Mouse (Mus musculus): ENCODE data around the gene Kcnip4. TPM values are rescaled to one million over a fixed set of nuclear protein-coding genes. Genes with fewer than 3 reads are reported as not detected.

Kcnip4 gene
- polyA plus RNA-seq, 1 experiment from 2014 or later, result 21.2 TPM

- no peak for ATAC-seq (ENCODE audit: low FRiP score, low read depth)
- 70% methylated on average over 4 of the region's 4 CpGs for WGBS
- Histone ChIP-seq H3K27ac (replicated peaks) (no peak overlapping the region), H3K27me3 (no peaks in the 10 kb centered on the region), H3K4me1 (replicated peaks) (no peaks in the 10 kb centered on the region), H3K4me2 (no peak overlapping the region), H3K36me3 (no peaks in the 10 kb centered on the region), H3K9me3 (no peaks in the 10 kb centered on the region), H3K9ac (no peak overlapping the region), H3K4me3 (no peak overlapping the region)
Measured at GRCm38 (mm10) chr5:48997359-48997758, 527.3 kb downstream of the Kcnip4 start.

GRCm38 (mm10) chr5:48989145-48989659, 535.5 kb downstream of the Kcnip4 start:
- Histone ChIP-seq H3K4me3 (no peak overlapping the region), H3K4me2 (no peak overlapping the region), H3K36me3 (no peaks in the 10 kb centered on the region)

GRCm38 (mm10) chr5:48942378-48943088, 582.2 kb downstream of the Kcnip4 start:
- 83% methylated on average over 2 of the region's 2 CpGs for WGBS
- Histone ChIP-seq H3K4me2 (no peak overlapping the region), H3K4me1 (replicated peaks) (no peaks in the 10 kb centered on the region), H3K27ac (replicated peaks) (no peak overlapping the region), H3K9ac (no peak overlapping the region), H3K27me3 (no peaks in the 10 kb centered on the region), H3K9me3 (no peaks in the 10 kb centered on the region), H3K36me3 (no peaks in the 10 kb centered on the region), H3K4me3 (no peak overlapping the region)
- no peak for ATAC-seq (ENCODE audit: low FRiP score, low read depth)

More at GRCm38 (mm10) chr5:48989145-48989659, 535.5 kb downstream of the Kcnip4 start:
- WGBS, result 95% methylated on average over 1 of the region's 1 CpGs
- Histone ChIP-seq H3K4me1 (replicated peaks) (no peaks in the 10 kb centered on the region), H3K27ac (replicated peaks) (no peak overlapping the region), H3K27me3 (no peaks in the 10 kb centered on the region), H3K9me3 (no peaks in the 10 kb centered on the region), H3K9ac (no peak overlapping the region)
- no peak for ATAC-seq (ENCODE audit: low FRiP score, low read depth)

- no peaks in the 10 kb centered on the region for H3K9me3 ChIP-seq
- WGBS, result 94% methylated on average over 2 of the region's 2 CpGs
- H3K4me3 ChIP-seq, result no peak overlapping the region
- no peak overlapping the region for H3K27ac ChIP-seq (replicated peaks)
- H3K9ac ChIP-seq, result no peak overlapping the region
- H3K27me3 ChIP-seq, result no peaks in the 10 kb centered on the region
- no peaks in the 10 kb centered on the region for H3K4me1 ChIP-seq (replicated peaks)
- H3K4me2 ChIP-seq, result no peak overlapping the region
- ATAC-seq (ENCODE audit: low FRiP score, low read depth), result no peak
- H3K36me3 ChIP-seq, result no peaks in the 10 kb centered on the region
Measured at GRCm38 (mm10) chr5:48931881-48932280, 592.8 kb downstream of the Kcnip4 start.

- Histone ChIP-seq H3K4me3 (peak overlapping the region; percentile 44), H3K27me3 (no peaks in the 10 kb centered on the region), H3K9ac (peak overlapping the region; percentile 45), H3K4me2 (peak overlapping the region; percentile 84), H3K4me1 (replicated peaks) (no peaks in the 10 kb centered on the region), H3K27ac (replicated peaks) (no peak overlapping the region), H3K36me3 (no peaks in the 10 kb centered on the region), H3K9me3 (no peaks in the 10 kb centered on the region)
- 61% methylated on average over 8 of the region's 8 CpGs for WGBS
- ATAC-seq (ENCODE audit: low FRiP score, low read depth), result no peak
Measured at GRCm38 (mm10) chr5:48890216-48890615, 634.5 kb downstream of the Kcnip4 start.

- 3% methylated on average over 18 of the region's 18 CpGs for WGBS
- Histone ChIP-seq H3K27ac (replicated peaks) (0 out of 2 replicates have a peak overlapping the region, but pooled peaks have one; percentile 25), H3K36me3 (no peaks in the 10 kb centered on the region), H3K27me3 (no peaks in the 10 kb centered on the region), H3K4me1 (replicated peaks) (no peaks in the 10 kb centered on the region), H3K4me2 (peak overlapping the region; percentile 84), H3K9me3 (no peaks in the 10 kb centered on the region), H3K9ac (peak overlapping the region; percentile 45), H3K4me3 (peak overlapping the region; percentile 44)
- ATAC-seq (ENCODE audit: low FRiP score, low read depth), result peak; percentile 77
Measured at GRCm38 (mm10) chr5:48889395-48890194, 635.1 kb downstream of the Kcnip4 start.

- Histone ChIP-seq H3K9me3 (no peaks in the 10 kb centered on the region), H3K4me1 (replicated peaks) (no peaks in the 10 kb centered on the region), H3K27me3 (no peaks in the 10 kb centered on the region), H3K36me3 (no peaks in the 10 kb centered on the region), H3K4me3 (no peak overlapping the region), H3K9ac (no peak overlapping the region), H3K27ac (replicated peaks) (no peak overlapping the region), H3K4me2 (no peak overlapping the region)
- no peak for ATAC-seq (ENCODE audit: low FRiP score, low read depth)
- WGBS, result 71% methylated on average over 2 of the region's 2 CpGs
Measured at GRCm38 (mm10) chr5:48878081-48878480, 646.6 kb downstream of the Kcnip4 start.

GRCm38 (mm10) chr5:48864268-48864967, 660.3 kb downstream of the Kcnip4 start:
- 52% methylated on average over 3 of the region's 3 CpGs for WGBS
- Histone ChIP-seq H3K4me1 (replicated peaks) (no peaks in the 10 kb centered on the region), H3K27ac (replicated peaks) (no peak overlapping the region), H3K27me3 (no peaks in the 10 kb centered on the region), H3K9ac (no peak overlapping the region), H3K4me2 (no peak overlapping the region), H3K9me3 (no peaks in the 10 kb centered on the region), H3K36me3 (no peaks in the 10 kb centered on the region), H3K4me3 (no peak overlapping the region)
- ATAC-seq (ENCODE audit: low FRiP score, low read depth), result no peak

- no peak overlapping the region for H3K27ac ChIP-seq (replicated peaks)
- no peak overlapping the region for H3K4me3 ChIP-seq
- H3K4me1 ChIP-seq (replicated peaks), result no peaks in the 10 kb centered on the region
- no peaks in the 10 kb centered on the region for H3K9me3 ChIP-seq
- 27% methylated on average over 2 of the region's 2 CpGs for WGBS
- ATAC-seq (ENCODE audit: low FRiP score, low read depth), result no peak
- no peak overlapping the region for H3K4me2 ChIP-seq
- H3K27me3 ChIP-seq, result no peaks in the 10 kb centered on the region
- no peaks in the 10 kb centered on the region for H3K36me3 ChIP-seq
- no peak overlapping the region for H3K9ac ChIP-seq
Measured at GRCm38 (mm10) chr5:48840971-48841370, 683.7 kb downstream of the Kcnip4 start.

GRCm38 (mm10) chr5:48795526-48795925, 729.2 kb downstream of the Kcnip4 start:
- no peaks in the 10 kb centered on the region for H3K9me3 ChIP-seq
- ATAC-seq (ENCODE audit: low FRiP score, low read depth), result no peak
- WGBS, result 63% methylated on average over 1 of the region's 1 CpGs

GRCm38 (mm10) chr5:48779376-48779775, 745.3 kb downstream of the Kcnip4 start:
- Histone ChIP-seq H3K4me3 (no peak overlapping the region), H3K9me3 (no peaks in the 10 kb centered on the region), H3K27ac (replicated peaks) (no peak overlapping the region), H3K27me3 (no peaks in the 10 kb centered on the region), H3K4me2 (no peak overlapping the region), H3K4me1 (replicated peaks) (no peaks in the 10 kb centered on the region), H3K36me3 (no peaks in the 10 kb centered on the region), H3K9ac (no peak overlapping the region)
- 57% methylated on average over 1 of the region's 1 CpGs for WGBS
- no peak for ATAC-seq (ENCODE audit: low FRiP score, low read depth)

More at GRCm38 (mm10) chr5:48795526-48795925, 729.2 kb downstream of the Kcnip4 start:
- Histone ChIP-seq H3K4me1 (replicated peaks) (no peaks in the 10 kb centered on the region), H3K27me3 (no peaks in the 10 kb centered on the region), H3K4me3 (no peak overlapping the region), H3K36me3 (no peaks in the 10 kb centered on the region), H3K4me2 (no peak overlapping the region), H3K27ac (replicated peaks) (no peak overlapping the region), H3K9ac (no peak overlapping the region)

GRCm38 (mm10) chr5:48748613-48749012, 776.1 kb downstream of the Kcnip4 start:
- ATAC-seq (ENCODE audit: low FRiP score, low read depth), result no peak

More at GRCm38 (mm10) chr5:48748613-48749012, 776.1 kb downstream of the Kcnip4 start:
- Histone ChIP-seq H3K4me1 (replicated peaks) (no peaks in the 10 kb centered on the region), H3K4me3 (no peak overlapping the region), H3K27me3 (no peaks in the 10 kb centered on the region), H3K9me3 (no peaks in the 10 kb centered on the region), H3K27ac (replicated peaks) (no peak overlapping the region), H3K36me3 (no peaks in the 10 kb centered on the region), H3K4me2 (no peak overlapping the region), H3K9ac (no peak overlapping the region)

Measured in hindbrain, embryonic 15.5 days (tissue).